Mouse (Mus musculus): ENCODE measurements at regions not wholly inside any gene's neighbourhood (a gene's known extent, or its start where the extent isn't known, plus 50 kb on each side); places are given as distances from the start of the nearest gene placed in this dataset.

- Histone ChIP-seq H3K36me3 (ENCODE audit: control insufficient read depth, insufficient read depth, low read length) (no peaks in the 10 kb centered on the region), H3K4me3 (ENCODE audit: low read depth, low read length) (no peak overlapping the region), H3K27ac (ENCODE audit: insufficient read depth, low read depth, low read length) (no peak overlapping the region), H3K27me3 (ENCODE audit: control insufficient read depth, insufficient read depth, low read length) (no peaks in the 10 kb centered on the region), H3K4me1 (ENCODE audit: control insufficient read depth, insufficient read depth, insufficient read length, low read length) (no peaks in the 10 kb centered on the region)
- WGBS, result 84% methylated on average over 3 of the region's 3 CpGs
- no peak for TF ChIP-seq CTCF (IDR thresholded peaks at IDR 0.05; ENCODE audit: extremely low read depth, insufficient read length, insufficient replicate concordance, low read depth, low read length)
- no peak for TF ChIP-seq POLR2A (IDR thresholded peaks at IDR 0.05; ENCODE audit: low read depth, low read length)
These were observed 355.0 kb downstream of the Btg1 start for GRCm38 (mm10) chr10:96971810-96972209.

- Histone ChIP-seq H3K27ac (ENCODE audit: insufficient read depth, low read depth, low read length) (no peak overlapping the region), H3K4me1 (ENCODE audit: control insufficient read depth, insufficient read depth, insufficient read length, low read length) (no peaks in the 10 kb centered on the region), H3K4me3 (ENCODE audit: low read depth, low read length) (no peak overlapping the region), H3K36me3 (ENCODE audit: control insufficient read depth, insufficient read depth, low read length) (no peaks in the 10 kb centered on the region), H3K27me3 (ENCODE audit: control insufficient read depth, insufficient read depth, low read length) (no peaks in the 10 kb centered on the region)
- TF ChIP-seq POLR2A (IDR thresholded peaks at IDR 0.05; ENCODE audit: low read depth, low read length) (no peak), CTCF (IDR thresholded peaks at IDR 0.05; ENCODE audit: extremely low read depth, insufficient read length, insufficient replicate concordance, low read depth, low read length) (no peak)
- WGBS, result 70% methylated on average over 2 of the region's 2 CpGs
These were observed 357.6 kb downstream of the Btg1 start for GRCm38 (mm10) chr10:96974326-96974977.

- H3K27me3 ChIP-seq (ENCODE audit: control insufficient read depth, insufficient read depth, low read length), result no peaks in the 10 kb centered on the region
These were observed 359.9 kb downstream of the Btg1 start for GRCm38 (mm10) chr10:96976691-96977090.

GRCm38 (mm10) chr10:96980494-96980831 is 363.7 kb downstream of the Btg1 start:
- WGBS, result 62% methylated on average over 3 of the region's 3 CpGs
- TF ChIP-seq CTCF (IDR thresholded peaks at IDR 0.05; ENCODE audit: extremely low read depth, insufficient read length, insufficient replicate concordance, low read depth, low read length), result no peak
- no peak for TF ChIP-seq POLR2A (IDR thresholded peaks at IDR 0.05; ENCODE audit: low read depth, low read length)
- no peaks in the 10 kb centered on the region for H3K36me3 ChIP-seq (ENCODE audit: control insufficient read depth, insufficient read depth, low read length)

More at GRCm38 (mm10) chr10:96976691-96977090, 359.9 kb downstream of the Btg1 start:
- TF ChIP-seq POLR2A (IDR thresholded peaks at IDR 0.05; ENCODE audit: low read depth, low read length), result no peak
- no peak for TF ChIP-seq CTCF (IDR thresholded peaks at IDR 0.05; ENCODE audit: extremely low read depth, insufficient read length, insufficient replicate concordance, low read depth, low read length)
- H3K36me3 ChIP-seq (ENCODE audit: control insufficient read depth, insufficient read depth, low read length), result no peaks in the 10 kb centered on the region
- H3K4me3 ChIP-seq (ENCODE audit: low read depth, low read length), result no peak overlapping the region
- peaks cover 6% of the 10 kb centered on the region; the same call in 1 of the 2 replicates for H3K4me1 ChIP-seq (ENCODE audit: control insufficient read depth, insufficient read depth, insufficient read length, low read length)
- no peak overlapping the region for H3K27ac ChIP-seq (ENCODE audit: insufficient read depth, low read depth, low read length)

GRCm38 (mm10) chr10:96980832-96981515 is 364.2 kb downstream of the Btg1 start:
- Histone ChIP-seq H3K4me1 (ENCODE audit: control insufficient read depth, insufficient read depth, insufficient read length, low read length) (peaks cover 9% of the 10 kb centered on the region; the same call in 1 of the 2 replicates), H3K27ac (ENCODE audit: insufficient read depth, low read depth, low read length) (no peak overlapping the region), H3K4me3 (ENCODE audit: low read depth, low read length) (no peak overlapping the region), H3K36me3 (ENCODE audit: control insufficient read depth, insufficient read depth, low read length) (no peaks in the 10 kb centered on the region), H3K27me3 (ENCODE audit: control insufficient read depth, insufficient read depth, low read length) (no peaks in the 10 kb centered on the region)
- 39% methylated on average over 9 of the region's 9 CpGs for WGBS
- no peak for TF ChIP-seq POLR2A (IDR thresholded peaks at IDR 0.05; ENCODE audit: low read depth, low read length)
- no peak for TF ChIP-seq CTCF (IDR thresholded peaks at IDR 0.05; ENCODE audit: extremely low read depth, insufficient read length, insufficient replicate concordance, low read depth, low read length)

More at GRCm38 (mm10) chr10:96980494-96980831, 363.7 kb downstream of the Btg1 start:
- Histone ChIP-seq H3K4me1 (ENCODE audit: control insufficient read depth, insufficient read depth, insufficient read length, low read length) (peaks cover 9% of the 10 kb centered on the region; the same call in 1 of the 2 replicates), H3K4me3 (ENCODE audit: low read depth, low read length) (no peak overlapping the region), H3K27me3 (ENCODE audit: control insufficient read depth, insufficient read depth, low read length) (no peaks in the 10 kb centered on the region), H3K27ac (ENCODE audit: insufficient read depth, low read depth, low read length) (no peak overlapping the region)

GRCm38 (mm10) chr10:96981516-96981869 is 364.7 kb downstream of the Btg1 start:
- Histone ChIP-seq H3K4me1 (ENCODE audit: control insufficient read depth, insufficient read depth, insufficient read length, low read length) (peaks cover 9% of the 10 kb centered on the region; the same call in 1 of the 2 replicates), H3K4me3 (ENCODE audit: low read depth, low read length) (no peak overlapping the region), H3K27ac (ENCODE audit: insufficient read depth, low read depth, low read length) (no peak overlapping the region), H3K27me3 (ENCODE audit: control insufficient read depth, insufficient read depth, low read length) (no peaks in the 10 kb centered on the region), H3K36me3 (ENCODE audit: control insufficient read depth, insufficient read depth, low read length) (no peaks in the 10 kb centered on the region)
- TF ChIP-seq POLR2A (IDR thresholded peaks at IDR 0.05; ENCODE audit: low read depth, low read length), result no peak
- no peak for TF ChIP-seq CTCF (IDR thresholded peaks at IDR 0.05; ENCODE audit: extremely low read depth, insufficient read length, insufficient replicate concordance, low read depth, low read length)
- 31% methylated on average over 2 of the region's 2 CpGs for WGBS

GRCm38 (mm10) chr10:97000871-97001270 is 384.1 kb downstream of the Btg1 start:
- TF ChIP-seq POLR2A (IDR thresholded peaks at IDR 0.05; ENCODE audit: low read depth, low read length) (no peak), CTCF (IDR thresholded peaks at IDR 0.05; ENCODE audit: extremely low read depth, insufficient read length, insufficient replicate concordance, low read depth, low read length) (no peak)
- no peaks in the 10 kb centered on the region for H3K27me3 ChIP-seq (ENCODE audit: control insufficient read depth, insufficient read depth, low read length)
- H3K36me3 ChIP-seq (ENCODE audit: control insufficient read depth, insufficient read depth, low read length), result no peaks in the 10 kb centered on the region
- H3K4me3 ChIP-seq (ENCODE audit: low read depth, low read length), result no peak overlapping the region
- H3K27ac ChIP-seq (ENCODE audit: insufficient read depth, low read depth, low read length), result no peak overlapping the region
- no peaks in the 10 kb centered on the region for H3K4me1 ChIP-seq (ENCODE audit: control insufficient read depth, insufficient read depth, insufficient read length, low read length)
